Mouse (Mus musculus) ES-Bruce4 (cell line): ENCODE results near the gene Smyd4.

Experiments used
- CTCF ChIP-seq: IDR thresholded peaks from one replicate; pipeline ENCODE4 v1.8.1; 2011; ENCODE audit warnings: low read depth, low read length
- EP300 ChIP-seq: IDR thresholded peaks from 2 replicates; pipeline ENCODE4 v1.6.1; 2011; ENCODE audit warnings: low read depth, low read length; ENCODE audit not compliant: insufficient read depth
- POLR2A ChIP-seq: IDR thresholded peaks from one replicate; pipeline ENCODE4 v1.8.1; 2011; ENCODE audit warnings: low read length; ENCODE audit not compliant: insufficient read depth

DNA sequence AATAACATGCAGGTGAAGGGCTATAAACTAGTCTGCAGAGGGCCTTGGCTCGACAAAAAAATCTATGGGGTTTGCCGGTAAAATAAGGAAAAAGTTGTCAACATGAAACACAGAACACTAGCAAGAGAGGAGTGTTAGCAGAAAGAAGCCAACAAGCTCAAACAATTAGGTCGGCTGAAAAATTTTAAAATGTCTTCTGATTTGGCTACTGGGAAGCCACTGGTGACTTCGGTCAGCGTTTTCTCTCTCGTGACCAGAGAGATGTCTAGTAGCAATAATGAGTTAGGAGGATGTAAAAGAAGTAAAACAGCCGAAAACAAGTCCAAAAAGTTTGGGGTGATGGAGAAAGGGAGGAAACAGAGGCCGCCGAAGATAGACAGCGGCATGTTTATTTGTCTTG is 637 bp upstream of the Smyd4 start:
- TF ChIP-seq POLR2A = no peak
- TF ChIP-seq EP300 = no peak
- no peak for TF ChIP-seq CTCF
